8 mouse cellular contexts compared by ENCODE assay signal in genomic region chr2:26123079-26123648, GRCm38 (mm10). TPM values are rescaled to one million over a fixed set of nuclear protein-coding genes. Genes with fewer than 3 reads are reported as not detected.
DNase-seq lines count a peak whose midpoint lies in the region; ATAC-seq and TF ChIP-seq lines count a peak whose summit lies in the region.

Nacc2 (minus strand) TSS chr2:26123220.

- peak; percentile 47 for ATAC-seq in intestine, embryonic 16.5 days
- peak; percentile 27; the same call in 1 of the 2 replicates for ATAC-seq in lung, embryonic 16.5 days (ENCODE audit: low read depth)
- no peak for ATAC-seq in megakaryocyte-erythroid progenitor cell, adult 5-6 weeks (replicated peaks; ENCODE audit: low FRiP score, low TSS enrichment, poor library complexity, severe bottlenecking)

- WGBS in intestine, embryonic 16.5 days: 30% methylated on average over 9 of the region's 9 CpGs
- 22% methylated on average over 9 of the region's 9 CpGs for WGBS in lung, embryonic 16.5 days

- peak within 1 kb of the TSS; percentile 69 for H3K4me3 ChIP-seq in layer of hippocampus, adult 2 months
- peak within 1 kb of the TSS; percentile 86 for H3K4me3 ChIP-seq in intestine, embryonic 16.5 days (ENCODE audit: low read length)
- H3K4me3 ChIP-seq in lung, embryonic 16.5 days (ENCODE audit: low read length): peak within 1 kb of the TSS; percentile 70

- DNase-seq in layer of hippocampus, adult 2 months (ENCODE audit: low spot score in 2 of 2): no peak
- DNase-seq in layer of hippocampus, adult 11-12 months (ENCODE audit: low spot score): no peak
- peak in 1 of 2 experiments; percentile 44 for DNase-seq in adrenal gland, postnatal 36 days
- no peak for DNase-seq in gastrocnemius, postnatal 25 days
- DNase-seq in right cerebral cortex, postnatal 25 days: no peak

- H3K4me2 ChIP-seq in intestine, embryonic 16.5 days (ENCODE audit: low read depth, low read length): peak within 1 kb of the TSS; percentile 94
- peak within 1 kb of the TSS; percentile 97 for H3K4me2 ChIP-seq in lung, embryonic 16.5 days (ENCODE audit: low read depth, low read length)

- no peaks in the 10 kb centered on the region for H3K36me3 ChIP-seq in intestine, embryonic 16.5 days (ENCODE audit: control insufficient read depth, insufficient read depth, low read length)
- no peaks in the 10 kb centered on the region for H3K36me3 ChIP-seq in lung, embryonic 16.5 days (ENCODE audit: control insufficient read depth, insufficient read depth, low read length)

- TF ChIP-seq CTCF in layer of hippocampus, adult 2 months (conservative IDR thresholded peaks at IDR 0.05): no peak

- no peaks in the 10 kb centered on the region for H3K9me3 ChIP-seq in intestine, embryonic 16.5 days (ENCODE audit: control insufficient read depth, low read length)
- no peaks in the 10 kb centered on the region for H3K9me3 ChIP-seq in lung, embryonic 16.5 days (ENCODE audit: control insufficient read depth, low read length)

- peaks cover 40% of the 10 kb centered on the region for H3K4me1 ChIP-seq in intestine, embryonic 16.5 days (ENCODE audit: control insufficient read depth, insufficient read depth, low read length)
- peaks cover 14% of the 10 kb centered on the region for H3K4me1 ChIP-seq in lung, embryonic 16.5 days (replicated peaks; ENCODE audit: control insufficient read depth, insufficient read depth, low read length)

- peak within 1 kb of the TSS; percentile 91 for H3K9ac ChIP-seq in intestine, embryonic 16.5 days (ENCODE audit: low read depth, low read length)
- peak within 1 kb of the TSS; percentile 75 for H3K9ac ChIP-seq in lung, embryonic 16.5 days (ENCODE audit: low read length)

- no peaks in the 10 kb centered on the region for H3K27me3 ChIP-seq in intestine, embryonic 16.5 days (replicated peaks; ENCODE audit: control insufficient read depth, insufficient read depth, low read length)
- H3K27me3 ChIP-seq in lung, embryonic 16.5 days (ENCODE audit: control insufficient read depth, insufficient read depth, low read depth, low read length): no peaks in the 10 kb centered on the region; the same call in 1 of the 2 replicates

- H3K27ac ChIP-seq in layer of hippocampus, adult 2 months: peak within 1 kb of the TSS; percentile 80
- H3K27ac ChIP-seq in intestine, embryonic 16.5 days (ENCODE audit: low read length): peak within 1 kb of the TSS; percentile 75
- H3K27ac ChIP-seq in lung, embryonic 16.5 days (ENCODE audit: low read length): no peak within 1 kb of the TSS; the same call in 1 of the 2 replicates

RNA-seq across cellular contexts. Expression of gene Nacc2, which starts in this region (rescaled TPM):
- total RNA-seq in layer of hippocampus, adult 2 months (2021): 10 to 100 TPM; 59.8 to 61.4 TPM
- 10 to 100 TPM; 33.3 to 40.1 TPM for total RNA-seq in adrenal gland, postnatal 36 days (2021)
- total RNA-seq in gastrocnemius, postnatal 25 days (2021): 10 to 100 TPM; 18.2 to 23.7 TPM
- 18.6 and 20.4 TPM in 2 replicates for polyA plus RNA-seq in intestine, embryonic 16.5 days (2015; fragmentation: Nextera tagmentation; extraction: Ambion mirVana)
- 9.2 and 10.9 TPM in 2 replicates for polyA plus RNA-seq in lung, embryonic 16.5 days (2015; fragmentation: Nextera tagmentation; extraction: Ambion mirVana)
- total RNA-seq in megakaryocyte-erythroid progenitor cell, adult 5-6 weeks (2014; fragmentation: Nextera tagmentation): 5.2 and 8.5 TPM in 2 replicates
- 3.8 and 3.9 TPM in 2 replicates for total RNA-seq in megakaryocyte-erythroid progenitor cell, adult 5-6 weeks (2017)
